Mouse (Mus musculus) spleen, adult 2 months (tissue): ENCODE results near the gene Plcb4.

Source experiments
- CTCF ChIP-seq: fragments of 200-500 bp; IDR thresholded peaks from 2 replicates; pipeline ENCODE4 v1.5.1; 2011; ENCODE audit warnings: mild to moderate bottlenecking, inconsistent platforms; ENCODE audit not compliant: insufficient read depth, insufficient read length, insufficient replicate concordance; ENCODE audit errors: extremely low read depth
- POLR2A ChIP-seq: fragments of 200-500 bp; IDR thresholded peaks from 2 replicates; pipeline ENCODE4 v1.6.1; 2011; ENCODE audit warnings: low read depth, low read length, inconsistent platforms

GRCm38 (mm10) chr2:135955796-135956195, 297.0 kb downstream of the Plcb4 start:
- no peak for TF ChIP-seq CTCF
- TF ChIP-seq POLR2A: no peak
